Mouse (Mus musculus) skeletal muscle tissue, adult 2 months (tissue): ENCODE measurements at regions not wholly inside any gene's neighbourhood (a gene's known extent, or its start where the extent isn't known, plus 50 kb on each side); places are given as distances from the start of the nearest gene placed in this dataset.

ENCODE experiments used
- DNase-seq: peaks from one replicate; pipeline ENCODE4 v3.0.0-alpha.2; 2012; ENCODE audit warnings: low read depth, low spot score

DNA sequence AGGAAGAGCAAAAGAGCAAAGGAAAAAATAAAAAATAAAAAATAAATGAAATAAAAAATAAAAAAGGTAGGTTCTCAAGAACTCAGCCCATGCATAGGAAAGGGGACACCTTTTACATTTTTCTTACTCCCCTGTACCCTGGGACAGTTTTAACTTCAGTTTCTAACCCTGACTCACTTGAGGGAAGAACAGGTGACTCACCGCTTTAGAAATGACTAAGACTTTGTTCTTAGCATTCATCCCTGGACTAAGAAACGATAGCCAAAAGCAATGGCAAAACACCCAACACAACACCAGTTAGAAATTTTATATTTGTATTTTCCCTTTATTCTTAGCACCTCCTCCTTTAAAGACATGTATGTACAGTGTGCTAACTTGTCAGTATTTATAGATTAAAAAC lies 161.5 kb upstream of the Samsn1 start:
- no peak for DNase-seq

- DNase-seq, result no peak
These were observed 161.0 kb upstream of the Samsn1 start for GRCm38 (mm10) chr16:76183105-76183504.

DNA sequence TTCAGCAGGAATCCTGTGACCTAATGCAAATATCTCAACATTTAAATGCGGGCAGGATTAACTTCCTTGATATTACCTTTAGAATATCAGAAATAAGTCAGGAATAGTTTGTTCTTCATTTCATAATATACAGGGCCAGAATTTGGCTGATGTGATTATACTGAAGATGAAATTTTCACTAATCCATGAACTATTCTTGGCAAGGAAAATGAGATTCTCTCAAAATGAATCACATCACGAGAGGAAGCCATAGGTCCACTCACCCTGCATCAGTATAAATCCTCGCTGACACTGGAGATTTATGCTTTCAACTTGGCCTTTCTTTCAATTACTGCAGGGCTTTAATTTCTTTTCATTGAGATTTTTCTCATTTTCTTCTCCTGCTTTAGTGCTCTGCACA lies 159.5 kb upstream of the Samsn1 start:
- DNase-seq, result no peak

- DNase-seq, result no peak
These were observed 145.6 kb upstream of the Samsn1 start for GRCm38 (mm10) chr16:76167651-76168050.

GRCm38 (mm10) chr16:76160879-76161278 lies 138.8 kb upstream of the Samsn1 start:
- DNase-seq, result no peak

DNA sequence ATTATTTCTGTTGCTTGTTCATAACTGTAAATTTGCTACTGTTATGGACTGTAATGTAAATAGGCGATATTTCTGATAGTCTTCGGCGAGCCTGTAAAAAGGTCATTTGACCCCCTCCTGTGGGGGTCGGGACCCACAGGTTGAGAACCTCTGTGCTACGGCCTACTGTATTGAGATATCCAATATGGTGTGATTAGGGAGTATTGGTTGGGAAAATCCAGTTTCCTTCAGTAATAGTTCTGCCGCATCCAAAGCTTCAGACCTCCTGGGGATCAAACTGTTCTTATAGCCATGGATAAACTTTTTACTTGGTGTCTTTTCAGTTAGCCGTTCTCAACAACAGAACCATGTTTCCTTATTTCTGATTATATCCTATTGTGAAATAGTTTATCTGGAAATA lies 136.5 kb upstream of the Samsn1 start:
- DNase-seq, result no peak

DNA sequence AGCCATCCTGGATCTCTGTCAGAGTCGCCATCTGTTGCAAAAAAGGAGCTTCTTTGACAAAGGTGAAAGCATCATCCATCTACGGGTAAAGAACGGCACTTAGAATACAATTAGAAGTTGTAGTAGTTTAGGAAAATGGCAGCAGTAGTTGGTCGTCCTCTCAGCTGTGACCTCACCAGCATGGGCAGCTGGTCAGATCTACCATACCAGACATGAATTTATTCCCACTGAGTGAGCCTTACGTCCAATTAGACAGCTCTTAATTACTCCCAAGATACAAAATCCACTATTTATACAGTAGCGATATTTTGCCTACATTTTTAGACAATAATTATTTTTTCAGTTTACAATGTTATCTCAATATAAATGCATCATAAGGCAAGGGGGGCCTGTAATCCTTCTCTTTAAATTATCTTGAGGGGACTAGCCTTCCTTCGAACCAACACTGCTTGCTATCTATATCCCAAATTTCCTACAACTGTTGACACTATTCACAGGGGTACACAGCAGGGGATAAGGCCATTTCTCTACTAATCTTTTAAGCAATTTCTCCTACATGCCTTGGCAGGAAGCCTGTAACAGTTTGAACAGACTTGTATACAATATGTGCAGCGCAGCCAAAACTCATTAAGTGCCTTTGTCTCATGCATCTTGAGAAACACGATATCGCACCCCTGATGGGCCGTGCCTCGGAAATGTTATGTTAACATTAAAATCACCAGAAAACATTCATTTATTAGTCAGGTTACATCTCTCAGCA lies 131.9 kb upstream of the Samsn1 start:
- DNase-seq, result no peak

DNA sequence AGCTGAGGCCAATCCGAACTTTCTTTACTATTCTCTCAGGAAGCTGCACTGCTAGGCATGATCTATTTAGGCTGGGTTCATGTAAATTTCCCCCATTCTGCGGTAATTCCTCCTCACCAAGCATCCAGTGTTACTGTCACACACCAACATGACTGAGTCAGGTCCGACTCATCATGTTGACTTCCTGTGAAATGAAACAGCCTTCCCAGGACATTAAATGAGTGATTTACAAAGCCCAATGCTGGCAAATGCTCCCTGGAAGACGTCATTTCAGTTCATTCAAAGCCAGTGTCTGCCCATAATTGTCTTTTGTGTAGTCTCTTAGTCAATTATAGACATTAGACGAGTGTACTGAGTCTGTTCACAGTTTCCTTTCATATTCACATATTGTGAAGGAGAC lies 127.5 kb upstream of the Samsn1 start:
- no peak for DNase-seq

DNA sequence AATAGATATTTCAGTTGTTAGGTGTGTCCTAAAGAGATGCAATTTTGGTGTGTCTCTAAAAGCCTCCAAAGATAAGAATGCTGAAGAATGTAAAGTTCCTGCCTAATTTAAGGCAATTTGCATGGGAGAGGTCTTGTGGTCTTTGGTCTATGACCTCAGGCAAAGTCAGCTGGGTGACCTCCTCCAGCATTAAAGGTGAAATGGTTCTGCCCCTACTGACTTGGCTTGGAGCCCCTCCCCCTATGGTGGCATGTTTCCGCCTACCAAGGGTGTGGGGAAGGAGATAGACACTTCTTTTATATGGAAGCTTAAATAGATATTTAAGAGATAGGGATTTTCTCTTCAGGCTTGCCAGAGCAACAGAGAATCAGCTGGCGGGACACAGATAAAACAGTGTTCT lies 111.8 kb upstream of the Samsn1 start:
- DNase-seq, result no peak

GRCm38 (mm10) chr16:76130486-76130885 lies 108.4 kb upstream of the Samsn1 start:
- no peak for DNase-seq

- DNase-seq, result no peak
These were observed 107.9 kb upstream of the Samsn1 start for GRCm38 (mm10) chr16:76129982-76130381.

DNA sequence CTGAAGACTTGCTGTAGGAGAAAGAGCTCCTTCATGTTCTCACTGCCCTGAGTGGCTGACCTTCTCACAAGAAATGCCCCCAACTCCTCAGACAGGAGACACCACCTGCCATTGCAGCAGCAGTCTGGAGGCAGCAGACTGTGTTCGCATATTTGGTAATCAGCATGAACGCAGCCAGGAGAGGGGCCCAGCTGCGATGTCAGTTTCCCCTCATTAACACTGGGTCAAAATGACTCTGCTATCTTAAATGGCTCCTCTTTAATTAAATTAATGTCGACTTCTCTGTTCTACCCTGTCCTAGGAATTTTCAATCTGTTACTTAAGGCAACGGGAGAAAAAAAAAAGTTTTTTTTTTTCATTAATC lies 100.9 kb upstream of the Samsn1 start:
- no peak for DNase-seq

- no peak for DNase-seq
These were observed 100.3 kb upstream of the Samsn1 start for GRCm38 (mm10) chr16:76122172-76123020.

GRCm38 (mm10) chr16:76120712-76121111 lies 98.6 kb upstream of the Samsn1 start:
- no peak for DNase-seq

- no peak for DNase-seq
These were observed 88.3 kb upstream of the Samsn1 start for GRCm38 (mm10) chr16:76110383-76110782.

GRCm38 (mm10) chr16:76108464-76108863 lies 86.4 kb upstream of the Samsn1 start:
- DNase-seq, result no peak

- no peak for DNase-seq
These were observed 82.6 kb upstream of the Samsn1 start for GRCm38 (mm10) chr16:76104673-76105072.

DNA sequence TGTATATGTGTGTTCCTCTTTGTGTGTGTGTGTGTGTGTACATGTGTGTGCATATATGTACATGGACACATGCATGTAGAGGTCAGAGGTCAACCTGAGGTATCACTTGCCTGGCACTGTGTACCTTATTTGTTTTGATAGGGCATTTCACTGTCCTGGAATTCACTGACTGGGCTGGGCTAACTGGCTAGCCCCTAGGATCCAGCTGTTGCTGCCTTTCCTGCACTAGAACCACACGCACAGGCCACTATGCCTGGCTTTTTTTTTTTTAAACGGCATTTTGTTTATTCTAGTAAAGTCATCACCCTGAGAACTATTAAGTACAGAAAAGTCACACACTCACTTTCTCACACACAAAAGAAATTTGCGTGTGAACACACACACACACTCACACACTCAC lies 79.7 kb upstream of the Samsn1 start:
- DNase-seq, result no peak

GRCm38 (mm10) chr16:76097808-76098207 lies 75.7 kb upstream of the Samsn1 start:
- DNase-seq, result no peak

DNA sequence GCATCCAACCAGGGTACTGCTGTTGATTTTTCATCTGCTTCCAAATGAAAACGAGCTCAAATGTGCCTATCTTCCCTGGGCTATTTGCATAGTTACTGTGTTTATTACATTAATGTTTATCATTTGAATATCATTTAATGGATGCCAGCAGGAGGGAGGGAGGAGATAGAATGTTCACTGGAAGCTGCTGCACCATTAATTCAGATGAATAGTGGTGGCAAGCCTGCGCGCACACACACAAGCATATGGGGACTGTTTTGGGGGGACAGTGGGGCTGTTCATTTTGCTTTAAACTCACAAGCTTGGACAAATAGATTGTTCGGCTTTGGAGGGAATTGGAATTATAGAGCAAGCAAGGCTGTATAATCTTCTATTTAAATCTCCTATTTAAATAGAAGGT lies 74.3 kb upstream of the Samsn1 start:
- no peak for DNase-seq

DNA sequence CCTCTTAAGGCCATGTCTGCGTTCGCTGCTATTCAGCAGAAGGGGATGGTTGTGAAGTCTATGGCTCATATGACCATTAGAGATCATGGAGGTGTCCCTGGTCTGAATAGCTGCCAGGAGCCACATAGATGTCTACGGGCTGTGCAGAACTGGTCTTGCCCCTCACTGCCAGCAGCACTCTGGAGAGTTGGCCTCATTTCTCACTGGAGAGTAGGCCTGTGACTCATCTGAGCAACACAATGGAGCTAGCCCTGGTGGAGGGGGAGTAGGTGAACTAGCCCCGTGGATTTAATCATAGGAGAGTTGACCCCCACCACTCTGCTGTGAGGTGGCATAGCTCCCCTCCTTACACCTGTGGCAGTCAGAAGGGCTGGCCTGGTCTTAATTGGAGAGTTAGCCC lies 63.3 kb upstream of the Samsn1 start:
- DNase-seq, result no peak

DNA sequence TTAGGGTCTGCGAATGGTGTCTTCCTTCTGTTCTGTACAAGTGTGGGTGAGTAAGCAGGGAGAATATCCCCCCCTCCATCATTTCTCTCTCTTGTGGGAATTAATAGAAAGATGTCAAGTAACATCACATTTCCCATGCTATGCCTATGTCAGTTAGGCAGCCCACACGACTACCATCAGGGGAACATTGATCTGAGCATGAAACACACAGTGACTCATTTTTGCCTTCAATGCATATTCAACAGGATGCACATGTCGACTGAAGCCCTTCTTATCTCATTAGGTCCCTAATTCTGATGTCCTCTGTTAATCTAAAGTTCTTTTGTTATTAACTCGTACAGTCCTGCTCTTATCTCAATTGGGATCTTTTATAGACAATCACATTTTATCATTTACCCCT lies 60.4 kb upstream of the Samsn1 start:
- no peak for DNase-seq
